Mouse (Mus musculus) kidney, adult 2 months (tissue): ENCODE results near the gene Elovl2. TPM values are rescaled to one million over a fixed set of nuclear protein-coding genes. Genes with fewer than 3 reads are reported as not detected.
"Not testable (repeated sequence)": the region's sequence is repeated elsewhere in the genome, so short reads cannot be mapped to it uniquely, and the experiment has no call there.

Source experiments
- DNase-seq: peaks from one replicate; pipeline ENCODE4 v3.0.0; 2021
- H3K27ac ChIP-seq: fragments of 200-500 bp; 2 replicates; pipeline ENCODE4 v1.5.1; 2012; ENCODE audit warnings: low read depth, low read length, control low read depth, inconsistent platforms; ENCODE audit not compliant: insufficient read depth
- H3K27me3 ChIP-seq: fragments of 200-500 bp; replicated peaks from 2 replicates; pipeline ENCODE4 v1.6.1; 2012; ENCODE audit warnings: mild to moderate bottlenecking, moderate library complexity, low read length, inconsistent platforms; ENCODE audit not compliant: control insufficient read depth, insufficient read depth
- H3K36me3 ChIP-seq: fragments of 200-500 bp; 2 replicates; pipeline ENCODE4 v1.6.1; 2012; ENCODE audit warnings: mild to moderate bottlenecking, moderate library complexity, low read length, inconsistent platforms; ENCODE audit not compliant: control insufficient read depth, insufficient read depth
- H3K4me1 ChIP-seq: fragments of 200-500 bp; 2 replicates; pipeline ENCODE4 v1.6.1; 2011; ENCODE audit warnings: low read length; ENCODE audit not compliant: control insufficient read depth, insufficient read depth
- H3K4me3 ChIP-seq: fragments of 200-500 bp; 2 replicates; pipeline ENCODE4 v1.5.1; 2011; ENCODE audit warnings: mild to moderate bottlenecking, low read depth, low read length, control low read depth; ENCODE audit not compliant: insufficient read depth
- CTCF ChIP-seq: fragments of 200-500 bp; conservative IDR thresholded peaks from 2 replicates; pipeline ENCODE4 v1.5.1; 2011; ENCODE audit warnings: low read depth, mild to moderate bottlenecking, control low read depth, low read length, moderate library complexity, mixed read lengths; ENCODE audit not compliant: insufficient read depth, insufficient read length
- POLR2A ChIP-seq: fragments of 200-500 bp; IDR thresholded peaks from one replicate; pipeline ENCODE4 v1.6.1; 2011; ENCODE audit warnings: low read depth, low read length, control low read depth
- WGBS: fragments of 180-500 bp; shearing (Covaris S2); methylation state at CpG from one replicate; pipeline ENCODE4 v1.1.7; 2018; 5-methylcytosine and 5-hydroxymethylcytosine counted together
- polyA plus RNA-seq: library from polyadenylated mRNA; depleted of rRNA; stranded (reverse); fragments of >200 nt; gene quantifications from 2 replicates; pipeline ENCODE4 v1.2.3, GENCODE M21; 2012

Elovl2 gene
- polyA plus RNA-seq, 1 experiment = 31.7 TPM

DNA sequence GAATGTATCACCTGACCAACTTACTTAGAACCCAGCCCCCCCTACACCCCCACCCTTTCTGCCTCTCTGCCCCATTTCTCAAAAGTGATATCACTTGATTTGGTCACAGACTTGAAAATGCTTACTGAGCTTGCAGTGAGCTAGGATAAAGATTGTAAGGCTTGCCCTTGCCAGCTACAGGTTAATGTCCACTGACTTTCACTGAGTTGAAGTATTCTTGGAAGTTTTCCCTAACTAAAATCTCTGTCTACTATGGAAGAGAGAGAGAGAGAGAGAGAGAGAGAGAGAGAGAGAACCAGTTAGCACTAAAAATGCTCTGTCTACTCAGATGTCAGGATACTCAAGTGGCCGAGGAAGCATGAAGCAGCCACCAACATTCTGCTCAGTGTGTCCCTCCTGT, 1.1 kb downstream of the Elovl2 start:
- no peaks in the 10 kb centered on the region for H3K27me3 ChIP-seq
- TF ChIP-seq CTCF = no peak
- no peak for TF ChIP-seq POLR2A
- no peaks in the 10 kb centered on the region for H3K36me3 ChIP-seq
- WGBS = 28% methylated on average over 1 of the region's 1 CpGs
- H3K4me1 ChIP-seq = peaks cover 9% of the 10 kb centered on the region; the same call in 1 of the 2 replicates
- no peak overlapping the region for H3K27ac ChIP-seq
- DNase-seq = peak; percentile 66
- no peak overlapping the region for H3K4me3 ChIP-seq

DNA sequence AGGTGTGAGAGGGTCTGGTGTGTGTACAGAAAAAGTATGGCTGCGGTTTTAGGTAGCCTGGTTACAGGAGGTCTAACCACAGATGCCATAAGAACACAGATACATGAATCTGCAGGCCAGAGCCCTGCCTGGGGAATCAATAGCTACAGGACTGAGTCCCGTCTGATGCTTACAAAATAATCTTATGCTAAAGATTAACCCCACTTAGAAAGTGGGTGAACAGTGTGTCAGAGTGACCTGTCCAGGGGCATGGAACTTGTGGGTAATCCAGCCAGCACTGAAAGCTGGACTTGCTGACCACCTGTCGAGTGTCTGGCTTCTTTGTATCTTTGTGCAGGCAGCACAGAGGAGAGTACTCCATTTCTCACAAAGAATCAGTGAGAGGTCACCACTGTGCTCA, 4.0 kb downstream of the Elovl2 start:
- H3K36me3 ChIP-seq = no peaks in the 10 kb centered on the region
- peak overlapping the region; percentile 35; the same call in 1 of the 2 replicates for H3K27ac ChIP-seq
- no peak for DNase-seq
- H3K27me3 ChIP-seq = no peaks in the 10 kb centered on the region
- H3K4me3 ChIP-seq = no peak overlapping the region
- WGBS = 67% methylated on average over 3 of the region's 3 CpGs
- no peak for TF ChIP-seq POLR2A
- TF ChIP-seq CTCF = no peak
- H3K4me1 ChIP-seq = peaks cover 17% of the 10 kb centered on the region; the same call in 1 of the 2 replicates

DNA sequence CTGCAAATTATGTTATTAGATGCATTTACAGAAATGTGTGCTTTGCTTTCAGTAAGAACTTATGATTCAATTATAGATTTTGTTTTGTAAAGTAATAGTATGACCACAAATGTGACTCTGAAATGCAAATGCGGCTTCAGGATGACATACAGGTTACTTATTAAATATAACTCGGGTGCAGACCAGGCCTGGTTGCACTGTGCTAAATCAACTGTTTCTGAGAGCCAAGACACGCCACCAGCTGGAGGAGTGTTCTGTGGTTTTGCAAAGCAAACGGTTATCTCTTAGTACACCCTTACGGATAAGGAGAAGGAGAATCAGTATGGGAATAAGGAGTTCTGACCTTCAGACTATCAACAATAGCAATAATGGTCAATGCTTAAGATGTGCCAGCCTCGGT, 4.5 kb downstream of the Elovl2 start:
- no peak overlapping the region for H3K4me3 ChIP-seq
- no peaks in the 10 kb centered on the region for H3K27me3 ChIP-seq
- TF ChIP-seq CTCF = no peak
- no peak for TF ChIP-seq POLR2A
- H3K4me1 ChIP-seq = peaks cover 17% of the 10 kb centered on the region; the same call in 1 of the 2 replicates
- H3K36me3 ChIP-seq = no peaks in the 10 kb centered on the region
- DNase-seq = peak; percentile 51
- 50% methylated on average over 6 of the region's 6 CpGs for WGBS
- H3K27ac ChIP-seq = peak overlapping the region; percentile 35; the same call in 1 of the 2 replicates

DNA sequence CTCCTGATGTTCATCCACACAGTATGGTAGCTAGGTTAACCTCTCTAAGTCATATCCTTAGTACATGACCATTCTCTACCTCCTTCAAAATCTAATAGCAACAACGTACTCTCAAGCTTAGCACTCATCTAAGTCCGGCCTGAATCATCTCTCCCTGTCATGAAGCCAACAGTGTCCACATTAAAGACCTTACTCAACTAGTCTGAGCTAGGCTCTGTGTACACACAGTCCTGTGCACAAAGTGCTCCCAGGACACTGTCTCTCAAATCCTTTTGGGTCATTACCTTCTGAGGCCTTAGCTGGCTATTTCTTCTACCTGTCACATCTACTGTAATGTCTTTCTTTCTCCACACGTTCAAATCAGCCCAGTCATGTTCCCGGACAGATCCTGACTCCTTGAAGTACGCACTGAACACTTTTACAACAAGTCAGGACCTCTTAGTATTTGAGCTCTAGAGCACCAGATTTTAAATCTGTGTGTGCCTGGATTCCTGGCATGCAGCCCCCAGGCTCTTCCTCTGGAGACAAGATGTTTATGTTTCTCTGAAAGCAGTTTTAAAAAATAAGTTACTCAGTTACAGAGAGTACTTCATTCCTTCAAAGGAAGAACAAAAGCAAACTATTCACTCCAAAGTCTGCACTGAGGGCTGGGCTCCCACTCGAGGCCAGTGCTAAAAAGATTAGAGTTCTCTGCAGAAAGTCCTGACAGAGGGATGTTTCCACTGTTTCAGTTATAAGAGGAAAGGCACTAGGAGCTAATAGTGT, 7.5 kb downstream of the Elovl2 start:
- peak overlapping the region; percentile 28; the same call in 1 of the 2 replicates for H3K27ac ChIP-seq

DNA sequence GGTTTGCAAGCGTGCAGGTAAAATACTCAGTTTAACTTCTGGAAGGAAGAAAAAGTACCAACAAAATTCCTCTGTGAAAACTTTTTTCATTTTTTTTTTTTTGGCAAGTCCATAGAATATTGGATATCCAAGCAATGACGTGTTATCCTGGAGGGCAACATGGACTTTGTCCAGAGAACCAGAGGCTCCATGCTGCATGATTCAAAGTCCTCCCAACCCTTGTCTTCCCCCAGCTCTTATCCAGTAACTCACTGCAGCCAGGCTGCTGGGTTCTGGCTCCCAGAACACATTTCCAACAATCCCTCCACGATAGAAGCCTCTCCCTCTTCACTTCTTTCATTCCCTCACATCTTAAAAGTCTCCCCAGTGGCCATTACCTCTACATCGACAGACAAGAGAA, 8.9 kb downstream of the Elovl2 start:
- TF ChIP-seq POLR2A = no peak
- TF ChIP-seq CTCF = no peak
- DNase-seq = peak; percentile 69
- no peaks in the 10 kb centered on the region for H3K27me3 ChIP-seq

More for the DNA sequence above, 7.5 kb downstream of the Elovl2 start:
- peaks cover 15% of the 10 kb centered on the region; the same call in 1 of the 2 replicates for H3K4me1 ChIP-seq
- WGBS = 38% methylated on average over 6 of the region's 6 CpGs
- no peaks in the 10 kb centered on the region for H3K36me3 ChIP-seq
- H3K4me3 ChIP-seq = no peak overlapping the region
- DNase-seq = peak; percentile 57
- TF ChIP-seq POLR2A (no peak), CTCF (no peak)
- no peaks in the 10 kb centered on the region for H3K27me3 ChIP-seq

DNA sequence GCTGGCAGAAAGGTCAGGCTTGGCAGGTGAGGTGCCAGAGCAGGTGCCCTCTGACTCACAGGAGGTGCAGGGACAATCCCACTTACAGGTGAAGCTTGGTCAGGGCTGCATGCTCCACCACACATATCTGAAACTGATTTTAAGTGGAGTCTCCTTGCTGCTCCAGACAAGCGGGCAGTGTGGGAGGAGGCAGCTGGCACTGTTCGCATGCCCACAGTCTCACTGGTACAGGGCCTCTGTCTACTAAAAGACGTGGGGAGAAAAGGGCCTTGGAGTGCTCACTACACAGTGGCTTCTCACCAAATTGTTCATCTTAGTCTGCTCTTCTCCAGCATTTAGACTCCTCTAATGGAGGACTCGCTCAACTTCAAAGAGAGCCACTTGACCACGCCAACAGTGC, 14.0 kb downstream of the Elovl2 start:
- no peak for DNase-seq
- Histone ChIP-seq H3K4me3 (no peak overlapping the region), H3K4me1 (no peaks in the 10 kb centered on the region), H3K27me3 (no peaks in the 10 kb centered on the region; the same call in 1 of the 2 replicates), H3K36me3 (no peaks in the 10 kb centered on the region), H3K27ac (no peak overlapping the region)
- TF ChIP-seq CTCF (no peak), POLR2A (no peak)
- WGBS = 75% methylated on average over 5 of the region's 5 CpGs

More for the DNA sequence above, 8.9 kb downstream of the Elovl2 start:
- no peak overlapping the region for H3K27ac ChIP-seq
- no peak overlapping the region for H3K4me3 ChIP-seq
- peaks cover 14% of the 10 kb centered on the region; the same call in 1 of the 2 replicates for H3K4me1 ChIP-seq
- WGBS = 69% methylated on average over 4 of the region's 4 CpGs
- no peaks in the 10 kb centered on the region for H3K36me3 ChIP-seq

DNA sequence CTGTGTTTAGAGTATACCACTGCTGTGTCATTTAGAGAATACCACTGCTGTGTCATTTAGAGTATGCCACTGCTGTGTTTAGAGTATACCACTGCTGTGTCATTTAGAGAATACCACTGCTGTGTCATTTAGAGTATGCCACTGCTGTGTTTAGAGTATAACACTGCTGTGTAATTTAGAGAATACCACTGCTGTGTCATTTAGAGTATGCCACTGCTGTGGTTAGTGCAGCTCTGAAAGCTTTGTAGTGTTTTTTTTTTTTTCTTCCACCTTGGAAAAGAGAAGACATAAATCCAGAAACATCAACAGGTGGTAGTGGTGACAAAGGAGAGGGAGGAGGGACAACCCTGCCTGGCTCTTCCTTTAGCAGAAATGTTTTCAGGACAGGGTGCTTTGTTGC, 14.6 kb downstream of the Elovl2 start:
- not testable (repeated sequence) for H3K4me3 ChIP-seq, H3K4me1 ChIP-seq, H3K36me3 ChIP-seq, H3K27ac ChIP-seq, H3K27me3 ChIP-seq, DNase-seq

DNA sequence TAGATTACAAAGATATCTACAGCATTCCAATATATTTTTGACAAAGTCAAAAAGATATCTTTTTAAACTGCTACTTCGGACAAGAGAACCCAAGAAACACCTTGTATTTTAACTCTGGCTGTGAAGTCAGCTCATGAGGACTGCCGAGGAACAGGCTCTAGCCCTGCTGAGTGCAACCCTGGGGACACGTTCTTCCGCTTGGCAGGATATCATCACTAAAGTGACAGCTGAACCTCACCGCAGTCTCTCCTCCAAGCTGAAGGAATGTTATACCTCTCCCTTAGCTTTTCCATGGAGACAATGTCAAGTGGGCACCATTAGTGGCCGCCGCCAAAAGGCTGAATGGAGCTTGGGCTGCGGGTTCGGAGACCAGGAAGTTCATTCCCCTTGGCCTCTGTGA, 16.5 kb downstream of the Elovl2 start:
- WGBS = 82% methylated on average over 9 of the region's 9 CpGs

More for the DNA sequence above, 16.5 kb downstream of the Elovl2 start:
- TF ChIP-seq POLR2A = no peak
- no peak for TF ChIP-seq CTCF
- no peaks in the 10 kb centered on the region for H3K36me3 ChIP-seq
- no peak overlapping the region for H3K27ac ChIP-seq
- no peak overlapping the region for H3K4me3 ChIP-seq
- DNase-seq = no peak
- no peaks in the 10 kb centered on the region; the same call in 1 of the 2 replicates for H3K27me3 ChIP-seq
- no peaks in the 10 kb centered on the region for H3K4me1 ChIP-seq
